Mouse (Mus musculus) MEL (cell line): Measurements from ENCODE around the gene Flywch1. TPM values are rescaled to one million over a fixed set of nuclear protein-coding genes. Genes with fewer than 3 reads are reported as not detected.

ENCODE experiments used
- DNase-seq: peaks from one replicate; pipeline ENCODE4 v3.0.0; 2011; ENCODE audit warnings: low read depth, low spot score
- H3K27ac ChIP-seq: 2 replicates; pipeline ENCODE4 v1.5.1; 2012; ENCODE audit warnings: low read depth, mild to moderate bottlenecking, control low read depth, low read length, moderate library complexity; ENCODE audit not compliant: control insufficient read depth
- H3K27me3 ChIP-seq, 2 experiments: fragments of 150-350 bp in 1 of 2; sonication (generic) in 1 of 2; 2 replicates each; pipeline ENCODE4 v1.6.1; 2012; ENCODE audit warnings: low read length in 2 of 2, mild to moderate bottlenecking in 2 of 2, improper control_type of control experiment in 1 of 2, moderate library complexity in 1 of 2; ENCODE audit not compliant: insufficient read depth in 2 of 2, control insufficient read depth in 1 of 2
- H3K36me3 ChIP-seq, 2 experiments: 2 replicates each; pipeline ENCODE4 v1.6.1; 2012 to 2014; ENCODE audit warnings: low read length in 2 of 2, improper control_type of control experiment in 1 of 2, inconsistent platforms in 1 of 2, mild to moderate bottlenecking in 1 of 2; ENCODE audit not compliant: insufficient read depth in 2 of 2, control insufficient read depth in 1 of 2
- H3K4me1 ChIP-seq, 2 experiments: fragments of 150-350 bp in 1 of 2; sonication (generic) in 1 of 2; 2 replicates each; pipeline ENCODE4 v1.6.1; 2012; ENCODE audit warnings: low read length in 2 of 2, improper control_type of control experiment in 1 of 2, mild to moderate bottlenecking in 1 of 2; ENCODE audit not compliant: insufficient read depth in 2 of 2, control insufficient read depth in 1 of 2
- H3K4me3 ChIP-seq, 2 experiments: fragments of 150-350 bp in 1 of 2; sonication (generic) in 1 of 2; 2 replicates each; pipeline ENCODE4 v1.5.1; 2012; ENCODE audit warnings: low read depth in 2 of 2, low read length in 2 of 2, mild to moderate bottlenecking in 2 of 2, moderate library complexity in 2 of 2, control low read depth in 1 of 2, improper control_type of control experiment in 1 of 2; ENCODE audit not compliant: control insufficient read depth in 1 of 2, insufficient read depth in 1 of 2
- H3K79me2 ChIP-seq: 2 replicates; pipeline ENCODE4 v1.6.1; 2012; ENCODE audit warnings: mild to moderate bottlenecking, low read length, moderate library complexity; ENCODE audit not compliant: control insufficient read depth, poor library complexity, insufficient read depth
- H3K9ac ChIP-seq: 2 replicates; pipeline ENCODE4 v1.6.1; 2012; ENCODE audit warnings: low read depth, mild to moderate bottlenecking, control low read depth, low read length, moderate library complexity; ENCODE audit not compliant: control insufficient read depth, poor library complexity, severe bottlenecking
- H3K9me3 ChIP-seq: fragments of 150-350 bp; sonication (generic); replicated peaks from 2 replicates; pipeline ENCODE4 v1.6.1; 2012; ENCODE audit warnings: mild to moderate bottlenecking, low read length, improper control_type of control experiment, moderate library complexity; ENCODE audit not compliant: insufficient read depth
- BHLHE40 ChIP-seq: IDR thresholded peaks from 2 replicates; pipeline ENCODE4 v1.6.1; 2012; ENCODE audit warnings: low read depth, mild to moderate bottlenecking, inconsistent platforms, low read length, improper control_type of control experiment, borderline replicate concordance
- CTCF ChIP-seq, 3 experiments: IDR thresholded peaks in 2 of 3; conservative IDR thresholded peaks in 1 of 3; 2 replicates each; pipeline ENCODE4 v1.5.1; 2011 to 2012; ENCODE audit warnings: low read length in 3 of 3, low read depth in 2 of 3, mild to moderate bottlenecking in 2 of 3, improper control_type of control experiment in 1 of 3, inconsistent platforms in 1 of 3, mixed read lengths in 1 of 3, moderate library complexity in 1 of 3; ENCODE audit not compliant: control insufficient read depth in 1 of 3, insufficient read depth in 1 of 3, poor library complexity in 1 of 3, severe bottlenecking in 1 of 3
- E2F4 ChIP-seq: IDR thresholded peaks from 2 replicates; pipeline ENCODE4 v1.6.1; 2011; ENCODE audit warnings: low read depth, low read length, improper control_type of control experiment, borderline replicate concordance
- ETS1 ChIP-seq: IDR thresholded peaks from 2 replicates; pipeline ENCODE4 v1.6.1; 2012; ENCODE audit warnings: low read depth, mild to moderate bottlenecking, inconsistent platforms, low read length, improper control_type of control experiment, moderate library complexity
- GATA1 ChIP-seq: IDR thresholded peaks from 2 replicates; pipeline ENCODE4 v1.6.1; 2011; ENCODE audit warnings: low read depth, low read length, improper control_type of control experiment
- JUND ChIP-seq: IDR thresholded peaks from 2 replicates; pipeline ENCODE4 v1.6.1; 2011; ENCODE audit warnings: low read depth, mild to moderate bottlenecking, improper control_type of control experiment, low read length
- KAT2A ChIP-seq: conservative IDR thresholded peaks from 2 replicates; pipeline ENCODE4 v1.6.1; 2012; ENCODE audit warnings: low read depth, low read length, improper control_type of control experiment, inconsistent platforms
- MAZ ChIP-seq: IDR thresholded peaks from 2 replicates; pipeline ENCODE4 v1.6.1; 2012; ENCODE audit warnings: low read depth, mild to moderate bottlenecking, inconsistent platforms, low read length, improper control_type of control experiment
- MEF2A ChIP-seq: IDR thresholded peaks from 2 replicates; pipeline ENCODE4 v1.6.1; 2014; ENCODE audit warnings: low read depth, mild to moderate bottlenecking, inconsistent platforms, low read length, improper control_type of control experiment; ENCODE audit not compliant: poor library complexity, insufficient replicate concordance, severe bottlenecking; ENCODE audit errors: extremely low read depth
- MXI1 ChIP-seq: IDR thresholded peaks from 2 replicates; pipeline ENCODE4 v1.6.1; 2011; ENCODE audit warnings: mild to moderate bottlenecking, low read depth, low read length, improper control_type of control experiment
- MYC ChIP-seq: IDR thresholded peaks from 2 replicates; pipeline ENCODE4 v1.6.1; 2011; ENCODE audit warnings: low read depth, mild to moderate bottlenecking, low read length, improper control_type of control experiment, moderate library complexity
- NRF1 ChIP-seq: IDR thresholded peaks from 2 replicates; pipeline ENCODE4 v1.6.1; 2014; ENCODE audit warnings: low read depth, mild to moderate bottlenecking, inconsistent platforms, low read length, improper control_type of control experiment, moderate library complexity; ENCODE audit not compliant: poor library complexity, insufficient read depth, severe bottlenecking
- POLR2A ChIP-seq, 2 experiments: IDR thresholded peaks; 2 replicates each; pipeline ENCODE4 v1.6.1; 2011 to 2012; ENCODE audit warnings: low read length in 2 of 2, mild to moderate bottlenecking in 2 of 2, control low read depth in 1 of 2, improper control_type of control experiment in 1 of 2, low read depth in 1 of 2, moderate library complexity in 1 of 2; ENCODE audit not compliant: control insufficient read depth in 1 of 2, insufficient read depth in 1 of 2, poor library complexity in 1 of 2
- RAD21 ChIP-seq: IDR thresholded peaks from 2 replicates; pipeline ENCODE4 v1.6.1; 2011; ENCODE audit warnings: mild to moderate bottlenecking, low read depth, low read length, improper control_type of control experiment
- RCOR1 ChIP-seq: IDR thresholded peaks from 2 replicates; pipeline ENCODE4 v1.6.1; 2012; ENCODE audit warnings: low read depth, mild to moderate bottlenecking, inconsistent platforms, low read length, improper control_type of control experiment
- SMC3 ChIP-seq: IDR thresholded peaks from 2 replicates; pipeline ENCODE4 v1.6.1; 2011; ENCODE audit warnings: low read depth, low read length, improper control_type of control experiment
- TAL1 ChIP-seq: IDR thresholded peaks from 2 replicates; pipeline ENCODE4 v1.6.1; 2012; ENCODE audit warnings: mild to moderate bottlenecking, inconsistent platforms, low read length, moderate library complexity, mixed read lengths
- UBTF ChIP-seq: IDR thresholded peaks from 2 replicates; pipeline ENCODE4 v1.6.1; 2012; ENCODE audit warnings: low read depth, mild to moderate bottlenecking, inconsistent platforms, low read length, improper control_type of control experiment, moderate library complexity, borderline replicate concordance; ENCODE audit not compliant: insufficient read depth
- USF1 ChIP-seq: IDR thresholded peaks from 2 replicates; pipeline ENCODE4 v1.6.1; 2014; ENCODE audit warnings: low read depth, mild to moderate bottlenecking, inconsistent platforms, low read length, improper control_type of control experiment, moderate library complexity
- USF2 ChIP-seq, 2 experiments: IDR thresholded peaks; 2 replicates each; pipeline ENCODE4 v1.6.1; 2011 to 2012; ENCODE audit warnings: improper control_type of control experiment in 2 of 2, low read length in 2 of 2, borderline replicate concordance in 1 of 2, inconsistent platforms in 1 of 2, low read depth in 1 of 2, mild to moderate bottlenecking in 1 of 2; ENCODE audit not compliant: insufficient read depth in 1 of 2
- ZC3H11A ChIP-seq: IDR thresholded peaks from 2 replicates; pipeline ENCODE4 v1.6.1; 2012; ENCODE audit warnings: low read depth, mild to moderate bottlenecking, inconsistent platforms, low read length, improper control_type of control experiment
- ZMIZ1 ChIP-seq: IDR thresholded peaks from 2 replicates; pipeline ENCODE4 v1.6.1; 2012; ENCODE audit warnings: low read depth, mild to moderate bottlenecking, inconsistent platforms, low read length, improper control_type of control experiment, moderate library complexity
- ZNF384 ChIP-seq: IDR thresholded peaks from 2 replicates; pipeline ENCODE4 v1.6.1; 2012; ENCODE audit warnings: low read depth, mild to moderate bottlenecking, inconsistent platforms, low read length, improper control_type of control experiment
- polyA plus RNA-seq, 2 experiments: library from polyadenylated mRNA; stranded (reverse) in 1 of 2; unstranded in 1 of 2; fragments of >175 nt in 1 of 2; fragments of >200 nt in 1 of 2; gene quantifications; 2 replicates each; pipeline versions ENCODE4 v1.2.1 to v1.2.4; 2012; ENCODE audit warnings: low replicate concordance in 2 of 2, low read depth in 1 of 2; ENCODE audit not compliant: insufficient read length in 2 of 2, insufficient read depth in 1 of 2, missing spikeins in 1 of 2
- total RNA-seq: library from RNA; depleted of rRNA; stranded (reverse); fragments of 300-350 nt; gene quantifications from 2 replicates; pipeline ENCODE4 v1.2.3, GENCODE M21; 2012

Flywch1 gene
- total and polyA plus RNA-seq, 3 experiments, result 15.3 to 29.7 TPM; not detected in 1

GRCm38 (mm10) chr17:23721886-23722285, 49.5 kb downstream of the Flywch1 start:
- Histone ChIP-seq H3K9ac (no peak overlapping the region), H3K27ac (no peak overlapping the region), H3K9me3 (no peaks in the 10 kb centered on the region), H3K79me2 (peaks cover 6% of the 10 kb centered on the region)
- DNase-seq, result no peak
- TF ChIP-seq ETS1, result no peak
- TF ChIP-seq UBTF, result no peak
- no peak for TF ChIP-seq CTCF (IDR thresholded peaks at IDR 0.05 in 2 of 3, conservative IDR thresholded peaks at IDR 0.05 in 1 of 3; ENCODE audit: control insufficient read depth in 1 of 3, insufficient read depth in 1 of 3, low read depth in 2 of 3, low read length in 3 of 3, poor library complexity in 1 of 3, severe bottlenecking in 1 of 3)
- TF ChIP-seq SMC3, result no peak
- TF ChIP-seq TAL1, result no peak
- no peak for TF ChIP-seq JUND
- TF ChIP-seq, all 39 proteins: peak for 0
- Histone ChIP-seq H3K36me3 (peaks cover 0 to 5% of the 10 kb centered on the region in 2 experiments; a peak in 2 of 4 replicates), H3K4me1 (peaks cover 0 to 10% of the 10 kb centered on the region in 2 experiments; a peak in 2 of 4 replicates), H3K4me3 (no peak overlapping the region), H3K27me3 (peaks cover 0 to 3% of the 10 kb centered on the region in 2 experiments; a peak in 2 of 4 replicates)

GRCm38 (mm10) chr17:23719455-23719854, 51.9 kb downstream of the Flywch1 start:
- no peak for DNase-seq
- no peaks in the 10 kb centered on the region for H3K36me3 ChIP-seq
- no peak for TF ChIP-seq MYC
- TF ChIP-seq ZC3H11A, result no peak
- TF ChIP-seq RAD21, result no peak
- TF ChIP-seq MXI1, result no peak
- no peak for TF ChIP-seq NRF1
- no peak for TF ChIP-seq E2F4
- TF ChIP-seq USF1, result no peak
- TF ChIP-seq ZNF384, result no peak
- no peak for TF ChIP-seq USF2 (IDR thresholded peaks at IDR 0.05; ENCODE audit: borderline replicate concordance in 1 of 2, insufficient read depth in 1 of 2, low read depth in 1 of 2, low read length in 2 of 2)
- TF ChIP-seq KAT2A, result no peak
- no peak for TF ChIP-seq MEF2A
- TF ChIP-seq SMC3, result no peak
- TF ChIP-seq ZMIZ1, result no peak
- no peak for TF ChIP-seq POLR2A (IDR thresholded peaks at IDR 0.05; ENCODE audit: control insufficient read depth in 1 of 2, insufficient read depth in 1 of 2, low read depth in 1 of 2, low read length in 2 of 2, poor library complexity in 1 of 2)
- no peak for TF ChIP-seq RCOR1
- TF ChIP-seq MAZ, result no peak
- TF ChIP-seq GATA1, result no peak
- no peak for TF ChIP-seq BHLHE40
- TF ChIP-seq, all 39 proteins: peak for 0
- Histone ChIP-seq H3K79me2 (no peaks in the 10 kb centered on the region), H3K27ac (no peak overlapping the region), H3K27me3 (peaks cover 2 to 3% of the 10 kb centered on the region in 2 experiments; a peak in 3 of 4 replicates), H3K9me3 (no peaks in the 10 kb centered on the region), H3K4me3 (no peak overlapping the region), H3K9ac (no peak overlapping the region), H3K4me1 (no peaks in the 10 kb centered on the region)
